Mouse (Mus musculus) embryonic facial prominence, embryonic 13.5 days (tissue): ENCODE measurements around the gene Celf2. TPM values are rescaled to one million over a fixed set of nuclear protein-coding genes. Genes with fewer than 3 reads are reported as not detected.

Experiments used
- ATAC-seq: fragments of 200-750 bp; cut with Nextera tagmentation; 2 replicates; pipeline ENCODE4 v1.8.0; 2017; ENCODE audit warnings: low read depth; ENCODE audit not compliant: insufficient number of reproducible peaks, insufficient read depth, low FRiP score, low TSS enrichment
- H3K27ac ChIP-seq: fragments of 300-500 bp; sonication (generic); 2 replicates; pipeline ENCODE4 v1.5.1; 2015; ENCODE audit warnings: moderate library complexity, mild to moderate bottlenecking, inconsistent platforms
- H3K27me3 ChIP-seq: fragments of 300-500 bp; sonication (generic); 2 replicates; pipeline ENCODE4 v1.6.1; 2015; ENCODE audit warnings: mild to moderate bottlenecking, inconsistent platforms
- H3K36me3 ChIP-seq: fragments of 300-500 bp; sonication (generic); 2 replicates; pipeline ENCODE4 v1.6.1; 2015; ENCODE audit warnings: mild to moderate bottlenecking, inconsistent platforms
- H3K4me1 ChIP-seq: fragments of 300-500 bp; sonication (generic); 2 replicates; pipeline ENCODE4 v1.6.1; 2015; ENCODE audit warnings: inconsistent platforms
- H3K4me2 ChIP-seq: fragments of 300-500 bp; sonication (generic); 2 replicates; pipeline ENCODE4 v1.6.1; 2015; ENCODE audit warnings: moderate library complexity, mild to moderate bottlenecking, inconsistent platforms
- H3K4me3 ChIP-seq: fragments of 300-500 bp; sonication (generic); 2 replicates; pipeline ENCODE4 v1.5.1; 2015; ENCODE audit warnings: mild to moderate bottlenecking, inconsistent platforms
- H3K9ac ChIP-seq: fragments of 300-500 bp; sonication (generic); 2 replicates; pipeline ENCODE4 v1.6.1; 2015; ENCODE audit warnings: mild to moderate bottlenecking, inconsistent platforms
- H3K9me3 ChIP-seq: fragments of 300-500 bp; sonication (generic); 2 replicates; pipeline ENCODE4 v1.6.1; 2016; ENCODE audit warnings: inconsistent platforms
- WGBS: fragments of 180-500 bp; shearing (Covaris S2); methylation state at CpG from one replicate; pipeline ENCODE4 v1.1.7; 2015; ENCODE audit warnings: mixed read lengths; 5-methylcytosine and 5-hydroxymethylcytosine counted together
- polyA plus RNA-seq: library from polyadenylated mRNA; unstranded; fragments of >200 nt; fragmentation: Nextera tagmentation; extraction: Ambion mirVana; gene quantifications from 2 replicates; pipeline ENCODE4 v1.2.1, GENCODE M21; 2015

The Celf2 gene
- polyA plus RNA-seq, 1 experiment from 2014 or later = 43.6 TPM

GRCm38 (mm10) chr2:7171087-7171696 is 338.2 kb downstream of the Celf2 start:
- Histone ChIP-seq H3K9ac (no peak overlapping the region), H3K27ac (no peak overlapping the region), H3K27me3 (no peaks in the 10 kb centered on the region), H3K4me1 (no peaks in the 10 kb centered on the region), H3K4me3 (no peak overlapping the region), H3K36me3 (no peaks in the 10 kb centered on the region), H3K9me3 (no peaks in the 10 kb centered on the region), H3K4me2 (no peak overlapping the region)
- 57% methylated on average over 8 of the region's 8 CpGs for WGBS
- no peak for ATAC-seq

GRCm38 (mm10) chr2:7165786-7166185 is 343.6 kb downstream of the Celf2 start:
- H3K4me3 ChIP-seq = no peak overlapping the region
- H3K4me2 ChIP-seq = no peak overlapping the region
- ATAC-seq = no peak
- H3K9ac ChIP-seq = no peak overlapping the region
- no peaks in the 10 kb centered on the region for H3K4me1 ChIP-seq
- 75% methylated on average over 3 of the region's 3 CpGs for WGBS
- H3K36me3 ChIP-seq = no peaks in the 10 kb centered on the region
- H3K27me3 ChIP-seq = no peaks in the 10 kb centered on the region
- H3K9me3 ChIP-seq = no peaks in the 10 kb centered on the region
- H3K27ac ChIP-seq = no peak overlapping the region

GRCm38 (mm10) chr2:7160108-7160507 is 349.3 kb downstream of the Celf2 start:
- 59% methylated on average over 6 of the region's 6 CpGs for WGBS
- no peak overlapping the region for H3K27ac ChIP-seq
- H3K9ac ChIP-seq = no peak overlapping the region
- H3K36me3 ChIP-seq = no peaks in the 10 kb centered on the region
- H3K4me1 ChIP-seq = no peaks in the 10 kb centered on the region
- no peaks in the 10 kb centered on the region for H3K9me3 ChIP-seq
- H3K4me2 ChIP-seq = no peak overlapping the region
- ATAC-seq = no peak
- H3K27me3 ChIP-seq = no peaks in the 10 kb centered on the region
- no peak overlapping the region for H3K4me3 ChIP-seq

- ATAC-seq = no peak
- Histone ChIP-seq H3K27me3 (no peaks in the 10 kb centered on the region), H3K9me3 (no peaks in the 10 kb centered on the region), H3K9ac (no peak overlapping the region), H3K4me1 (no peaks in the 10 kb centered on the region), H3K27ac (no peak overlapping the region), H3K4me2 (no peak overlapping the region), H3K36me3 (no peaks in the 10 kb centered on the region), H3K4me3 (no peak overlapping the region)
- WGBS = 64% methylated on average over 3 of the region's 3 CpGs
These were observed 362.1 kb downstream of the Celf2 start for GRCm38 (mm10) chr2:7147303-7147702.

GRCm38 (mm10) chr2:7145541-7146043 is 363.8 kb downstream of the Celf2 start:
- 87% methylated on average over 4 of the region's 4 CpGs for WGBS
- Histone ChIP-seq H3K4me2 (no peak overlapping the region), H3K27me3 (no peaks in the 10 kb centered on the region), H3K9me3 (no peaks in the 10 kb centered on the region), H3K36me3 (no peaks in the 10 kb centered on the region), H3K4me3 (no peak overlapping the region), H3K4me1 (no peaks in the 10 kb centered on the region), H3K9ac (no peak overlapping the region), H3K27ac (no peak overlapping the region)
- ATAC-seq = no peak

- Histone ChIP-seq H3K36me3 (no peaks in the 10 kb centered on the region), H3K27ac (no peak overlapping the region)
- 92% methylated on average over 1 of the region's 1 CpGs for WGBS
These were observed 364.5 kb downstream of the Celf2 start for GRCm38 (mm10) chr2:7144871-7145270.

GRCm38 (mm10) chr2:7123366-7123765 is 386.0 kb downstream of the Celf2 start:
- H3K4me2 ChIP-seq = no peak overlapping the region
- H3K27me3 ChIP-seq = no peaks in the 10 kb centered on the region
- no peaks in the 10 kb centered on the region for H3K9me3 ChIP-seq
- no peak for ATAC-seq
- WGBS = 84% methylated on average over 2 of the region's 2 CpGs
- H3K9ac ChIP-seq = no peak overlapping the region
- H3K36me3 ChIP-seq = no peaks in the 10 kb centered on the region
- H3K4me3 ChIP-seq = no peak overlapping the region
- no peak overlapping the region for H3K27ac ChIP-seq
- H3K4me1 ChIP-seq = peaks cover 5% of the 10 kb centered on the region

More at GRCm38 (mm10) chr2:7144871-7145270, 364.5 kb downstream of the Celf2 start:
- H3K4me3 ChIP-seq = no peak overlapping the region
- no peaks in the 10 kb centered on the region for H3K27me3 ChIP-seq
- H3K9ac ChIP-seq = no peak overlapping the region
- no peaks in the 10 kb centered on the region for H3K4me1 ChIP-seq
- H3K9me3 ChIP-seq = no peaks in the 10 kb centered on the region
- no peak for ATAC-seq
- H3K4me2 ChIP-seq = no peak overlapping the region

GRCm38 (mm10) chr2:7115801-7116200 is 393.6 kb downstream of the Celf2 start:
- H3K9ac ChIP-seq = no peak overlapping the region

GRCm38 (mm10) chr2:7115161-7115560 is 394.2 kb downstream of the Celf2 start:
- no peak overlapping the region for H3K27ac ChIP-seq
- no peak overlapping the region for H3K9ac ChIP-seq
- no peak overlapping the region for H3K4me2 ChIP-seq
- no peaks in the 10 kb centered on the region for H3K27me3 ChIP-seq
- ATAC-seq = no peak
- 74% methylated on average over 3 of the region's 3 CpGs for WGBS
- no peak overlapping the region for H3K4me3 ChIP-seq
- no peaks in the 10 kb centered on the region for H3K9me3 ChIP-seq
- H3K4me1 ChIP-seq = 0 out of 2 replicates have a peak, but pooled peaks cover 4% of the 10 kb centered on the region
- H3K36me3 ChIP-seq = no peaks in the 10 kb centered on the region

More at GRCm38 (mm10) chr2:7115801-7116200, 393.6 kb downstream of the Celf2 start:
- Histone ChIP-seq H3K27me3 (no peaks in the 10 kb centered on the region), H3K4me1 (0 out of 2 replicates have a peak, but pooled peaks cover 4% of the 10 kb centered on the region), H3K27ac (no peak overlapping the region), H3K4me2 (no peak overlapping the region), H3K36me3 (no peaks in the 10 kb centered on the region), H3K4me3 (no peak overlapping the region), H3K9me3 (no peaks in the 10 kb centered on the region)
- WGBS = 13% methylated on average over 2 of the region's 2 CpGs
- ATAC-seq = no peak

- H3K4me3 ChIP-seq = no peak overlapping the region
- 0 out of 2 replicates have a peak, but pooled peaks cover 4% of the 10 kb centered on the region for H3K4me1 ChIP-seq
- ATAC-seq = no peak
- H3K9me3 ChIP-seq = no peaks in the 10 kb centered on the region
- WGBS = 80% methylated on average over 4 of the region's 4 CpGs
- H3K36me3 ChIP-seq = no peaks in the 10 kb centered on the region
- no peak overlapping the region for H3K4me2 ChIP-seq
- H3K27me3 ChIP-seq = no peaks in the 10 kb centered on the region
- no peak overlapping the region for H3K27ac ChIP-seq
- no peak overlapping the region for H3K9ac ChIP-seq
These were observed 395.6 kb downstream of the Celf2 start for GRCm38 (mm10) chr2:7113738-7114137.

- no peaks in the 10 kb centered on the region for H3K27me3 ChIP-seq
- no peak overlapping the region for H3K4me3 ChIP-seq
- no peak overlapping the region for H3K9ac ChIP-seq
- 54% methylated on average over 4 of the region's 4 CpGs for WGBS
- 0 out of 2 replicates have a peak, but pooled peaks cover 4% of the 10 kb centered on the region for H3K4me1 ChIP-seq
- no peaks in the 10 kb centered on the region for H3K9me3 ChIP-seq
- no peak overlapping the region for H3K27ac ChIP-seq
- no peaks in the 10 kb centered on the region for H3K36me3 ChIP-seq
- no peak overlapping the region for H3K4me2 ChIP-seq
- no peak for ATAC-seq
These were observed 397.1 kb downstream of the Celf2 start for GRCm38 (mm10) chr2:7112156-7112813.

GRCm38 (mm10) chr2:7093414-7093813 is 415.9 kb downstream of the Celf2 start:
- Histone ChIP-seq H3K9ac (no peak overlapping the region), H3K4me1 (peaks cover 13% of the 10 kb centered on the region), H3K4me3 (no peak overlapping the region), H3K27ac (no peak overlapping the region), H3K4me2 (no peak overlapping the region), H3K36me3 (no peaks in the 10 kb centered on the region), H3K27me3 (no peaks in the 10 kb centered on the region), H3K9me3 (no peaks in the 10 kb centered on the region)
- no peak for ATAC-seq
- WGBS = 42% methylated on average over 3 of the region's 3 CpGs
